Mouse (Mus musculus): Measurements from ENCODE around the gene Zbtb43. TPM values are rescaled to one million over a fixed set of nuclear protein-coding genes. Genes with fewer than 3 reads are reported as not detected.

Zbtb43 gene
- polyA plus RNA-seq, 1 experiment from 2014 or later = 6.9 TPM

DNA sequence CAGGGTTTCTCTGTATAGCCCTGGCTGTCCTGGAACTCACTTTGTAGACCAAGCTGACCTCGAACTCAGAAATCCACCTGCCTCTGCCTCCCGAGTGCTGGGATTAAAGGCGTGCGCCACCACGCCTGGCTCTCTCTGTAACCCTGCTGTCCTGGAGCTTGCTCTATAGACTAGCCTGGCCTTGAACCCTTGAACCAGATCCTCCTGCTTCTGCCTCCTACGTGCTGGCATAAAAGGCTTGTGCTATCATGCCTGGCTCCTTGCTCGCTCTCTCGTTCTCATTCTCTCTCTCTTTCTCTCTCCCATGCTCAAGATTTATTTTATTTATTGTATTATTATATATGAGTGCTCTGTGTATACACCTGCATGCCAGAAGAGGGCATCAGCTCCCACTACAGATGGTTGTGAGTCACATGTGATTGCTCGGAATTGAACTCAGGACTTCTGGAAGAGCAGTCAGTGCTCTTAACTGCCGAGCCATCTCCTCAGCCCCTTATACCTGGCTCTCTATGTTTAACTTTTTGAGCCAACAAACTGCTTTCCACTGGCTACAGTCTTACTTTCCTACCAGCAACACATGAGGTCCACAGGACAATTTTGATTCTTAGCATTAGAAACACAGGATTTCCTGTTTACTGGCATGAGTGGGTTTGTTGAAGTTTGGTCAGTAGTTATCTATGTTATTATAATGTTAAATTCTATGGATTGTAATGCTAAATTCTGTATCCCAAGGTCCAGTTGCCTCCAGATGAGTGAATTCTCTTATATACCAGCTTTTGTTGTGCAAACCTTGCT lies 9.8 kb upstream of the Zbtb43 start:
- WGBS (ENCODE audit: insufficient replicate concordance) = 74% methylated on average over 10 of the region's 10 CpGs
- no peak overlapping the region for H3K9ac ChIP-seq
- H3K27ac ChIP-seq = no peak overlapping the region
- ATAC-seq (ENCODE audit: low read depth) (no peak), DNase-seq (no peak)
- H3K9me3 ChIP-seq (replicated peaks) = no peaks in the 10 kb centered on the region
- H3K4me3 ChIP-seq (replicated peaks) = no peak overlapping the region
- H3K27me3 ChIP-seq = peaks cover 4% of the 10 kb centered on the region; the same call in 1 of the 2 replicates
- H3K36me3 ChIP-seq = no peaks in the 10 kb centered on the region
- no peaks in the 10 kb centered on the region for H3K4me1 ChIP-seq (replicated peaks)
- no peak overlapping the region for H3K4me2 ChIP-seq

DNA sequence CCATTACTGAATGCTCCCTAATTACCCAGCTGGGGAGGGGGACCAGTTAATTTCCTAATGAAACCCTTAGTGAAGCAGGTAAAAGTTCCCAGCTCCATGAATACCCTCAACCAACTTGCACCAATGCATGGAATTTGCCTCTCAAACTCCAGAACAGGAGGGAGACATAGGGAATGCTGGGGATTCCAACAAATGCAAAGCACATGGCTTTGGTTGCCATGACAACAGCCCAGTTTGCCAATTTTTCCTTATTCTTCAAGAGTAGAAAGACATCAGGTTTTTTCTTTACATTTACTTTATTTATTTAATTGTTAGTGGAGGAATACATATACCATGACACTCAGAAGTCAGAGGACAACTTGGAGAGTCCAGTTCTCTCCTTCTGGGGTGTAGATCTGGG lies 7.6 kb upstream of the Zbtb43 start:
- no peak overlapping the region for H3K9ac ChIP-seq
- H3K4me2 ChIP-seq = no peak overlapping the region
- H3K27me3 ChIP-seq = peaks cover 9% of the 10 kb centered on the region; the same call in 1 of the 2 replicates
- no peaks in the 10 kb centered on the region for H3K4me1 ChIP-seq (replicated peaks)
- H3K27ac ChIP-seq = no peak overlapping the region
- no peak for DNase-seq
- no peaks in the 10 kb centered on the region for H3K36me3 ChIP-seq
- no peak for ATAC-seq (ENCODE audit: low read depth)
- no peak overlapping the region for H3K4me3 ChIP-seq (replicated peaks)
- H3K9me3 ChIP-seq (replicated peaks) = 0 out of 2 replicates have a peak, but pooled peaks cover 2% of the 10 kb centered on the region

DNA sequence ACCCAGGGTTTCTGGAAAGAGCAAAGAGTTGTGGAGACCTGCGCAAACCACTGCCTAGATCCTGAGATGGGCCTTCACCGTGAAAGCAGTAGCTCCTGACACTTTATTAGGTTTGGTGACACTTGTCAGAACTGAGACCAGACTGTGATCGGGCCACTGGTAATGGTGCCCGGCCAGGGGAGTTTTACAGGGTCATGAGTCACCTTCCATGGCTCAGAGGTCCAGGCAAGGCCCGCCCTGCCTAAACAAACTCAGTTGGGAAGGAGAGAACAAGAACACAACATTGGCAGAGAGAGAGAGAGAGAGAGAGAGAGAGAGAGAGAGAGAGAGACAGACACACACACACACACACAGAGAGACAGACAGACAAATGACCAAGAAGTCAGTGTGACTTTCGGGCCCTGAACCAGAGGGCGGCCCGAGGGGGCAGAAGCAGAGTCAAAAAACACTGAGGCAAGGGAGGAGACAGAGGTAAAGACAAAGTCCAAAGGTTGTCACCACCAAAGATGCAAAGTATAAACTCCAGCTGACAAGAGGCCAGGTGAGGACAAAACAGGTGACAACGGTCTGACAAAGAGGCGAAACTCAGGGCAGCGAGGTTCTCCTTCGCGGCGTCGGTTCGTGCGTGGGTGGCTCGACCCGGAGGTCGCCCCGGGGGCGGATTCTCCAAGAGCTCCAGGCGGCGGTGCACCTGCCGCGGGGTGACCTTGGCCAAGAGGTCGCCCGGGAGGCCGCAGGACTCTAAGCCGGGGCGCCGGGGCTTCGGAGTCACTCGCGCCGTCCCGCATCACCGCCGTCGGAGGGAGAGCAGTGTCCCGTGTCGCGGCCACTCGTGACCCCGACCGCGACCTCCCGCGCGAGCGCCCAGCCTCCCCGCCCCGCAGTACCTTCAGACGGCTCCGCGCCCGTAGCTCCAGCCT lies 553 bp downstream of the Zbtb43 start:
- Histone ChIP-seq H3K4me1 (replicated peaks) (peaks cover 28% of the 10 kb centered on the region), H3K27ac (peak overlapping the region; percentile 80), H3K4me3 (replicated peaks) (peak overlapping the region; percentile 92), H3K9ac (peak overlapping the region; percentile 96), H3K27me3 (0 out of 2 replicates have a peak, but pooled peaks cover 1% of the 10 kb centered on the region), H3K4me2 (peak overlapping the region; percentile 82), H3K9me3 (replicated peaks) (0 out of 2 replicates have a peak, but pooled peaks cover 2% of the 10 kb centered on the region), H3K36me3 (peaks cover 17% of the 10 kb centered on the region)
- 4% methylated on average over 57 of the region's 57 CpGs for WGBS (ENCODE audit: insufficient replicate concordance)
- DNase-seq = peak; percentile 6
- ATAC-seq (ENCODE audit: low read depth) = peak; percentile 68

DNA sequence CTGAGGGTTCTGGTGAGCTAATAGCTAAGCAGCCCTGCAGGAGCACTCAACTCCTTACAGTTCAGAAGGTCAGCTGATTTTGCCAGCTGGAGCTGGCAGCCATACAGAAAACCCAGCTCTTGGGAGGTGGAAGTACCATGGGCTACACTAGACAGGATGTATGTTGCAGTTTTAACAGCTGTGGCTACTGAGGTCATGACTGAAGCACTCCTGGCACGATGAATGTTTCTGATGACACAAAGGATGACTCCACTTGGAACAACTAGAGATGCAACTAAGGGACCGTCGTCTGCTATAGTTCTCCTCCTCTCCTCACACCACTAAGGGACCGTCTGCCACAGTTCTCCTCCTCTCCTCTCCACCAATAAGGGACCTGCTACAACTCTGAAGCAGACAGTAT lies 2.4 kb downstream of the Zbtb43 start:
- no peaks in the 10 kb centered on the region for H3K9me3 ChIP-seq (replicated peaks)
- ATAC-seq (ENCODE audit: low read depth) (no peak), DNase-seq (no peak)
- no peak overlapping the region for H3K27ac ChIP-seq
- no peaks in the 10 kb centered on the region for H3K27me3 ChIP-seq
- H3K4me2 ChIP-seq = no peak overlapping the region
- H3K9ac ChIP-seq = no peak overlapping the region
- peaks cover 28% of the 10 kb centered on the region for H3K4me1 ChIP-seq (replicated peaks)
- H3K4me3 ChIP-seq (replicated peaks) = no peak overlapping the region
- WGBS (ENCODE audit: insufficient replicate concordance) = 81% methylated on average over 4 of the region's 4 CpGs
- peaks cover 34% of the 10 kb centered on the region for H3K36me3 ChIP-seq

DNA sequence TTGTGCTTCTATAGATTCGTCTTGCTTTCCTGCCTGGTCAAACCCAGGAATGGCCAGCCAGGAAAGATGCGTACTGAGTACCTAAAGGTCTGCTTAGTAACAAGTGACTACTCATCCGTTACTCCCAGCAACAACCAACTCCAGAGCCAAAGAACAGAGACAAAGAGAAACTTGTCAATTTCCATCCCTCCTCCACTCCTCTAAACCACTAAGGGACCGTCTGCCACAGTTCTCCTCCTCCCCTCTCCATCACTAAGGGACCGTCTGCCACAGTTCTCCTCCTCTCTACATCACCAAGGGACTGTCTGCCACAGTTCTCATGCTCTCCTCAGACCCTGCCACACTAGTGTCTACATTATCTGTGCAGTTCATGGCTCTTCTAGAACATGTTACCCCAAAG lies 3.1 kb downstream of the Zbtb43 start:
- H3K27me3 ChIP-seq = no peaks in the 10 kb centered on the region
- no peak for DNase-seq
- no peak overlapping the region for H3K4me2 ChIP-seq
- H3K9ac ChIP-seq = no peak overlapping the region
- H3K27ac ChIP-seq = no peak overlapping the region
- H3K9me3 ChIP-seq (replicated peaks) = no peaks in the 10 kb centered on the region
- peaks cover 40% of the 10 kb centered on the region for H3K36me3 ChIP-seq
- H3K4me3 ChIP-seq (replicated peaks) = no peak overlapping the region
- WGBS (ENCODE audit: insufficient replicate concordance) = 81% methylated on average over 5 of the region's 5 CpGs
- ATAC-seq (ENCODE audit: low read depth) = no peak
- peaks cover 32% of the 10 kb centered on the region for H3K4me1 ChIP-seq (replicated peaks)

DNA sequence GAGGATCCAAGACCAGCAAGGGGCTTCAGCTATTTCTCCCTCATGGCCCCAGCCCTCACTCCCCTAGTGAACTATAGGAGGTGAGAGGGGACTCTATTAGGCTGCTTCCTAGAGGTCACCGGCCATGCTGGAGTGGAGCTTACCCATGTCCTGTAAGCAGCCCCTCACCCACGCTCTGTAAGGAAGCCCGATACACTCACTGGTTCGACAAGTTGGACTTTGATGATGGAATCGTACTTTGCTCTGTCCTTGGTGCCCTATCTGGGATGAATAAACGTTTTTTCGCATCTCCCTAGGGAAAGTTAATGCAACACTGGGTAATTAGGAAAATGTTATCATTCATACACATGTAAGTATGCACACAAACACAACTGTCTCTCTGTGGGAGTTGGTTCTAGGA lies 6.3 kb downstream of the Zbtb43 start:
- no peaks in the 10 kb centered on the region for H3K9me3 ChIP-seq (replicated peaks)
- H3K9ac ChIP-seq = no peak overlapping the region
- WGBS (ENCODE audit: insufficient replicate concordance) = 77% methylated on average over 7 of the region's 7 CpGs
- H3K27ac ChIP-seq = no peak overlapping the region
- peaks cover 64% of the 10 kb centered on the region for H3K36me3 ChIP-seq
- H3K4me2 ChIP-seq = no peak overlapping the region
- no peak for DNase-seq
- H3K4me3 ChIP-seq (replicated peaks) = no peak overlapping the region
- H3K4me1 ChIP-seq (replicated peaks) = peaks cover 32% of the 10 kb centered on the region
- no peak for ATAC-seq (ENCODE audit: low read depth)
- no peaks in the 10 kb centered on the region for H3K27me3 ChIP-seq

DNA sequence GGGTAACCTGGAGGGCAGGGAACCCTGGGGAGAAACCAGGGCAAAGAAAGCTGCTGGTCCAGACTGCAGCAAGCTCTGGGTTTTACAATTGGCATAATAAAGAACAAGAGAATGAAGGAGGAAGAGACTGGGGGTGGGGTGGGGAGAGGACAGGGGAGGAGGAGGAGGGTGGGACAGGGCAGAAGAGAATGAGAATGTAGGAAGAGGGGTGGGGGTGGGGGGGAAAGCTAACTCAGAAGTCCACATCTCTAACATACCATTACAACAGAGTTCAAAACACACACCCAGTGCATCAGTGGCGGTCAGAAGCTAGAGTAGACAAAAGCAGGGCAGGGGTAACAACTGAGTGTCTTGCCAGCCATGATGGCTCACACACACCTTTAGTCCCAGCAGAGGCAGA lies 7.3 kb downstream of the Zbtb43 start:
- Histone ChIP-seq H3K4me1 (replicated peaks) (peaks cover 23% of the 10 kb centered on the region), H3K36me3 (peaks cover 65% of the 10 kb centered on the region), H3K9ac (no peak overlapping the region), H3K27ac (no peak overlapping the region), H3K4me3 (replicated peaks) (no peak overlapping the region), H3K4me2 (no peak overlapping the region), H3K27me3 (no peaks in the 10 kb centered on the region), H3K9me3 (replicated peaks) (no peaks in the 10 kb centered on the region)
- no peak for DNase-seq
- ATAC-seq (ENCODE audit: low read depth) = no peak
- WGBS (ENCODE audit: insufficient replicate concordance) = 94% methylated on average over 1 of the region's 1 CpGs

DNA sequence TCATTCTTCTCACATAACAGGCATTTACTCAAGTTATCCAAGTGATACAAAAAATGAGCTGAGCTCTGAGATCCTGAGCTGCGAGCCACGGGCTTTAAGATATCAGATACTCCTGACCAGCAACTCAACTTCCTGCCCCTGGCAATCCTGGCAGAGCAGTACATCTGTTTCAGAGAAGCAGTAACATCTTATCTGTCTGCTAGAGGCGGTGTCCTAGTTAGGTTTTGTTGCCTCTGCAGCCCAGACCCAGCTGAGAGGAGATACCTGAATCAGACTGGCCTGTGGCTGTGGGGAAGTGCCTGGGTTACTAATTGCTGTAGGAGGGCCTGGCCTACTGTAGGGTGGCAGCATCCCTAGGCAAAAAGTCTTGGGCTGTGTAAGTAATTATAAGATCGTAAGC lies 8.7 kb downstream of the Zbtb43 start:
- Histone ChIP-seq H3K9me3 (replicated peaks) (no peaks in the 10 kb centered on the region), H3K27ac (no peak overlapping the region), H3K4me2 (no peak overlapping the region), H3K4me1 (replicated peaks) (peaks cover 15% of the 10 kb centered on the region), H3K4me3 (replicated peaks) (no peak overlapping the region), H3K9ac (no peak overlapping the region), H3K27me3 (no peaks in the 10 kb centered on the region), H3K36me3 (peaks cover 70% of the 10 kb centered on the region)
- ATAC-seq (ENCODE audit: low read depth) = peak; percentile 64; the same call in 1 of the 2 replicates
- WGBS (ENCODE audit: insufficient replicate concordance) = 40% methylated on average over 4 of the region's 4 CpGs
- peak; percentile 5 for DNase-seq

DNA sequence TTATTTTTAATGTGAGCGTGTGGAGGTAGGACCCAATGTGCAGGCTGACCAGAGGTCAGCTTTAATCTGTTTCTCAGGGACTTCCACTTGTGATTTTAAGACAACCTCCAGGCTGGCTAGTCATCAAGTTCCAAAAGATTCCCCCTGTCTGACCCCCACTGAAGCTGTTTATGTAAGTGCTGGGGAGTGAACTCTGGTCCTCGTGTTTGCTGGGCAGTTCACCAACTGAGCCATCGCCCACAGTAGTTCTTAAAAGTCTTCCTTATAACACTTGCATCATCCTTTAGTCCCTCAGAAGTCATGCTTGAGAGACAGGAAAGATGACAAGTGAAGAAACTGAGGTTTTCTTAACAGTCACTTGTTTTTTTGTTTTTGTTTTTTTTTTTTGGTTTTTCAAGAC lies 11.7 kb downstream of the Zbtb43 start:
- peaks cover 24% of the 10 kb centered on the region for H3K4me1 ChIP-seq (replicated peaks)
- WGBS (ENCODE audit: insufficient replicate concordance) = 75% methylated on average over 3 of the region's 3 CpGs
- H3K9me3 ChIP-seq (replicated peaks) = no peaks in the 10 kb centered on the region

DNA sequence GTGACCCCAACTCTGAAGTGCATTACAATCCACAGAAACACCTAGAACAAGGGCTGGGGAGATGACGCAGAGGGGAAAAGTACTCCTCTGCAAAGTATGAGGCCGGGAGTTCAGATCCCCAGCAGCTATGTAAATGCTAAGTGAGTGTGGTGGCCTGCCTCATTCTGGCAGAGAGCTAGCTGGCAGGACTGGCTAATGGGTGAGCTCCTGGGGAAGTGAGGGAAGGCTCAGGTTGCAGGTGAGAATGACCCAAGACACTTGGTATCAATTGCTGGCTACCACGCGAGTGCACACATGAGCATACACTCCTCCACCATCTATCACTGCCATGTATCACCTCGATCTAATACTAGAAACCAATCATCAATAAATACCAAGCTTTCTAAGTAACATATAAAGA lies 12.1 kb downstream of the Zbtb43 start:
- no peak for DNase-seq
- no peaks in the 10 kb centered on the region for H3K27me3 ChIP-seq
- ATAC-seq (ENCODE audit: low read depth) = no peak
- H3K9ac ChIP-seq = no peak overlapping the region
- no peak overlapping the region for H3K4me2 ChIP-seq
- H3K9me3 ChIP-seq (replicated peaks) = no peaks in the 10 kb centered on the region
- H3K36me3 ChIP-seq = peaks cover 73% of the 10 kb centered on the region
- peaks cover 24% of the 10 kb centered on the region for H3K4me1 ChIP-seq (replicated peaks)
- no peak overlapping the region for H3K27ac ChIP-seq
- no peak overlapping the region for H3K4me3 ChIP-seq (replicated peaks)
- 93% methylated on average over 5 of the region's 5 CpGs for WGBS (ENCODE audit: insufficient replicate concordance)

More for the DNA sequence above, 11.7 kb downstream of the Zbtb43 start:
- Histone ChIP-seq H3K9ac (no peak overlapping the region), H3K36me3 (peaks cover 73% of the 10 kb centered on the region), H3K27me3 (no peaks in the 10 kb centered on the region), H3K27ac (no peak overlapping the region), H3K4me2 (no peak overlapping the region), H3K4me3 (replicated peaks) (no peak overlapping the region)
- ATAC-seq (ENCODE audit: low read depth) = no peak
- no peak for DNase-seq

DNA sequence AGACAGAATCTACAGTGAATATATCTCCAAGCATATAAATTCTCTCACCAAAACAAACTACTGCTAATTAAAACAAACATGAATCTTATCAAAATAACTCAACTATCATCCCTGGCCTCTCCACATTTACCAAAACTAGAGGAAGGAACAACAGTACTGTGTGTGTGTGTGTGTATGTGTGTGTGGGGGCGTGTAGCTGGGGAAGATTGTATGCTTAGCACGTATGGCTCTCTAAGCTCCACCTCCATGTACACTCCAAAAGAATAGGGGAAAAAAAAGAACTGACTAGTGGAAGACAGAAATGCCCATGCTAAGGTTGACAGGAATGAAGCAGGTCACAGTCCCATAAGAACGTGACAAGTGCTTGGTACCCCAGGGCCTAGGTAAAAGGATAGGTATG lies 13.0 kb downstream of the Zbtb43 start:
- Histone ChIP-seq H3K4me2 (no peak overlapping the region), H3K4me3 (replicated peaks) (no peak overlapping the region), H3K27me3 (no peaks in the 10 kb centered on the region), H3K4me1 (replicated peaks) (peaks cover 22% of the 10 kb centered on the region), H3K36me3 (peaks cover 74% of the 10 kb centered on the region), H3K9ac (no peak overlapping the region), H3K9me3 (replicated peaks) (no peaks in the 10 kb centered on the region), H3K27ac (no peak overlapping the region)
- DNase-seq (no peak), ATAC-seq (ENCODE audit: low read depth) (no peak)
- WGBS (ENCODE audit: insufficient replicate concordance) = 71% methylated on average over 3 of the region's 3 CpGs

Data from liver, embryonic 13.5 days (tissue).